Mouse (Mus musculus) gastrocnemius, adult 8-10 months (tissue): Measurements from ENCODE around the gene Efnb2. TPM values are rescaled to one million over a fixed set of nuclear protein-coding genes. Genes with fewer than 3 reads are reported as not detected.

Experiments
- DNase-seq, 2 experiments: peaks; one replicate each; pipeline ENCODE4 v3.0.0; 2022; ENCODE audit warnings: low spot score in 2 of 2
- total RNA-seq, 4 experiments: library from RNA; stranded (reverse); gene quantifications; 2 replicates each; pipeline ENCODE4 v1.2.4; 2022

Efnb2 gene
- total RNA-seq, 4 experiments from 2014 or later = 3.3 to 5.5 (median 4.0) TPM

DNA sequence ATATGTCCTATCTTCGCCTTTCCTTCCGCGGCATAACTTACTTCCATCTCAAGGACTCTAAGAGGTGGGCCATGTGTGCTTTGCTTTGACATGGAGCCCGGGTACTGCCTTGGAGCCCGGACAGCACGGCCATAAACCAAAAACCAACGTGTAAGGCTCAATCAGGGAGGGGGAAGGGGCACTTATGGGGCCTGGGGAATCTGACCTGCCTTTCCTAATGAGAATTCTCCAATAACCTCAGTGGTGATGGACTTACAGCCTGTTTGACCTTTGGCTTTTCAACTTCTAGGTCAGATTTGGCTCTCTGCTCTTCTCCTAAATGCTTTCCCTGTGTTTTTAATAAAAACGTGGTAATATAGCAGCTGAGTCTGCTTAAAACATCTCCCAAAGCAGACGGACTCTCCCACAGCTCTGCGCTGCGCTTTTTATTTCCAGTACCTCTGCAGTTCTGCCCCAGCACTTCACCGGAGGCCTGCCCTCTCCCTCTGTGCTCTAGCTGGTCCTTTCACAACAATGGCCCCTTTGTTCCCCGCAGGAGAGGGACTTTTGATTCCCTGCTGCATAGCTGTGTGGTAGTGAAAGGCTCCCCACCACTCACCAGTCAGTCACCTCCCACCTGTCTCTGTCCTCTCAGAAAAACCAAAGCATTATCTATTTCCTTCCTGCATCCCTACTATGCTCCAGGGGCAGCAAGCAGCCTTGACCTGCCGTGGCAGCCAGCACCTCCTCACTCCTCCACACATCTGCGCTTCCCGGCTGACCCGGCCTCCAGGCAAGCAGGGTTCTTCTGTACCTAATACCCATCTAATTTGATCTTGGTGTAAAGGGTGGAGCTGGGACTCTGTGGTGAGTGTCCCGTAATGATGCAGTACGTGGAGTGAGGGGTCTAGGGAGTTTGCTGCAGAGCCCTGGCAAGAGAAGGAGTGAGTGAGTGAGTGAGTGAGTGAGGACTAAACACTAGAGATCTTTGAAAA is 41.5 kb downstream of the Efnb2 start:
- no peak for DNase-seq

- DNase-seq = no peak
These were observed 47.2 kb downstream of the Efnb2 start for GRCm38 (mm10) chr8:8613844-8614243.

DNA sequence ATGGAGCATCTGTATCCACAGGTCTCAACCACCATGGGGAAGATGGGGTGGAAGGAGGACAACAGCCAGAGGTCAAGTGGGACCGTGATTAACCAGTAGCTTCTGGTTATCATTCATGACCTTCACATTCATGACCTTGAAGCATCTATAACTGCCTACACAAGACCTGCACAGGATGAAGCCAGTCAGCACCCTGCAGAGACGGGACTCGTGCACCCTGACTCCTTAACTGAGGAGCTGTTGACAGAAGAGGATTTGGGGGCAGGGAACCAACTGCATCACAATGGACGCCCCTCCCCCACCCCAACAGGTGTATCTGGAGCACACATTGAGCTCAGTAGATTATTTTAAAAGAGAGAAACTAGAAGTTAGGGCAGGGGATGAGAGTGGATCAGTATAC is 49.1 kb downstream of the Efnb2 start:
- no peak for DNase-seq

GRCm38 (mm10) chr8:8609791-8610190 is 51.3 kb downstream of the Efnb2 start:
- DNase-seq = no peak

GRCm38 (mm10) chr8:8609141-8609540 is 51.9 kb downstream of the Efnb2 start:
- DNase-seq = no peak

GRCm38 (mm10) chr8:8605621-8606020 is 55.4 kb downstream of the Efnb2 start:
- no peak for DNase-seq

DNA sequence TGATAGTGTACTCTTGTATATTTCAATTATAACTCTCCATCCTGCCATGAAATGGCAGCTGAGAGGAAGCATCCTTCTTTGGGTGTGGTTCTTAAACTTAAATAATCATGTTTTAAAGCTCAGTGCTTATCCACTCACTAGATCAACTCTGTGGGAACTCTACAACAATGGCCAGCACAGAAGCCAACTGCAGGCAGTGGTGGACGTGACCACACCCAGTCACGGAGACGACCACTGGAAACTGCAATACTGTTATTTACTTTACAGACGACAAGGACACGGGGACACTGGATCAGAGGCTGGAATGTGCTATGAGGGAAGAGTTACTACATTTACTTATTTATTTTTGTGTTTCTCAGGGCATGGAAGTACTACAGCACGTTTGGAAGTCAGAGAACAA is 57.2 kb downstream of the Efnb2 start:
- DNase-seq = no peak

- no peak for DNase-seq
These were observed 58.2 kb downstream of the Efnb2 start for GRCm38 (mm10) chr8:8602616-8603461.

GRCm38 (mm10) chr8:8599931-8600330 is 61.1 kb downstream of the Efnb2 start:
- no peak for DNase-seq

- no peak for DNase-seq
These were observed 63.6 kb downstream of the Efnb2 start for GRCm38 (mm10) chr8:8597434-8597833.

GRCm38 (mm10) chr8:8595831-8596611 is 65.0 kb downstream of the Efnb2 start:
- DNase-seq = no peak

GRCm38 (mm10) chr8:8593812-8594211 is 67.2 kb downstream of the Efnb2 start:
- DNase-seq = no peak

GRCm38 (mm10) chr8:8593371-8593770 is 67.7 kb downstream of the Efnb2 start:
- DNase-seq = no peak

DNA sequence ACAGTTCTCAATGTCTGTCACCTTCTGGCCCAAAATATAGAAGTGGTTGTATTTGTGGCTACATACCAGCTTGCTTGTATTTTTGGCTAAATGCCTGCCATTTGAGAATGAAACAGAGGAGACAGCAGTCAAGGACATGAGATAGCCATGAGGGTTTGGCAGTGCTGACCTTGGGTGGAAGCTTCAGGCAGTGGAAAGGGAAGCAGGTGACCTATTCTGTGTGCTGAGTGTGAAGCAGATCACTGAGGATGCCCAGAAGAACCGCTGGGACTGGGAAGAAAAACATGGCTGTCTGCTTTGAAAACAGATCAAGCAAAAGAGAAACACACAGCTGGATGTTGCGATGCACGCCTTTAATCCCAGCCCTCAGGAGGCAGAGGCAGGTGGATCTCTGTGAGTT is 68.7 kb downstream of the Efnb2 start:
- no peak for DNase-seq

GRCm38 (mm10) chr8:8583981-8584377 is 77.1 kb downstream of the Efnb2 start:
- DNase-seq = no peak

GRCm38 (mm10) chr8:8583290-8583980 is 77.6 kb downstream of the Efnb2 start:
- DNase-seq = no peak

GRCm38 (mm10) chr8:8577770-8578303 is 83.2 kb downstream of the Efnb2 start:
- DNase-seq = no peak

DNA sequence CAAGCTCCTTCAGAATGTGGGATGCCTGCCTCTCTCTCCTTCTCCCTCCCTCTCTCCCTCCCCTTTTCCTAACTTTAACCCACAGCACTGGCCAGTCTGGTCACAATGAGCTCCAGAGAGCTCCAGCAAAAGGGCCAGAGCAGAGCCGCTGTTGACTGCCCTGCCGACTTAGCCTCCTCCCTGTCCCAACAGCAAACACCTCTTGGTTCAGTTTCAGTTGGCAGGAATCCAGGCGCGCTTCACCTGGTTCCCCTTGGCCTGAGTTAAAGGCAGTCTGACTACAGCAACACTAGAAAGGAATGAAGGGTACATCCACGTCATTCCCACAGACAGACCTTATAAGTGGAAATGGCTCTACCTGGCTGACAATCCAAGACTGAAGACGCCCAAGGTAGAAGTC is 84.2 kb downstream of the Efnb2 start:
- DNase-seq = no peak

GRCm38 (mm10) chr8:8576286-8576685 is 84.8 kb downstream of the Efnb2 start:
- DNase-seq = no peak
